Comparison of ENCODE assay signal across 10 mouse cellular contexts in genomic region chr7:44821666-44822448, GRCm38 (mm10). TPM values are rescaled to one million over a fixed set of nuclear protein-coding genes. Genes with fewer than 3 reads are reported as not detected.
DNase-seq lines count a peak whose midpoint lies in the region; ATAC-seq and TF ChIP-seq lines count a peak whose summit lies in the region.
"Had no signal": no experiment of that assay in that cellular context is flagged by ENCODE, and none has a peak within 500 bp of the region (broad histone marks: within the 10 kb centered on the region; RNA-seq: fewer than 3 reads in every experiment).

No protein-coding gene starts in this region.

- ATAC-seq in intestine, postnatal 0 days, result no peak
- no peak for ATAC-seq in intestine, embryonic 16.5 days
- ATAC-seq in megakaryocyte progenitor cell, adult 5-6 weeks (replicated peaks; ENCODE audit: poor library complexity), result peak; percentile 30; the same call in 1 of the 2 replicates
- ATAC-seq: hindbrain, embryonic 16.5 days had no signal

- no peaks in the 10 kb centered on the region for H3K27me3 ChIP-seq in intestine, postnatal 0 days (replicated peaks; ENCODE audit: control insufficient read depth, insufficient read depth, low read length)
- H3K27me3 ChIP-seq in intestine, embryonic 16.5 days (replicated peaks; ENCODE audit: control insufficient read depth, insufficient read depth, low read length), result no peaks in the 10 kb centered on the region
- H3K27me3 ChIP-seq: limb, embryonic 15.5 days had no signal

- H3K4me2 ChIP-seq in intestine, postnatal 0 days (replicated peaks; ENCODE audit: low read depth), result no peak overlapping the region
- no peak overlapping the region for H3K4me2 ChIP-seq in intestine, embryonic 16.5 days (ENCODE audit: low read depth, low read length)
- H3K4me2 ChIP-seq: limb, embryonic 15.5 days had no signal

- DNase-seq in adrenal gland, adult 18-20 months (ENCODE audit: low spot score in 2 of 2), result peak; percentile 1 to 14
- DNase-seq in adrenal gland, postnatal 36 days, result no peak
- DNase-seq in spleen, postnatal 10 days (ENCODE audit: low spot score in 2 of 2), result peak; percentile 4 to 34
- no peak for DNase-seq in spleen, adult 18-20 months
- no peak for DNase-seq in cerebellum, postnatal 36 days

- H3K9me3 ChIP-seq in intestine, postnatal 0 days (ENCODE audit: control insufficient read depth), result no peaks in the 10 kb centered on the region
- no peaks in the 10 kb centered on the region for H3K9me3 ChIP-seq in intestine, embryonic 16.5 days (ENCODE audit: control insufficient read depth, low read length)
- H3K9me3 ChIP-seq: limb, embryonic 15.5 days had no signal

- no peaks in the 10 kb centered on the region; the same call in 1 of the 2 replicates for H3K36me3 ChIP-seq in intestine, postnatal 0 days (ENCODE audit: control insufficient read depth, insufficient read depth)
- H3K36me3 ChIP-seq in intestine, embryonic 16.5 days (ENCODE audit: control insufficient read depth, insufficient read depth, low read length), result no peaks in the 10 kb centered on the region
- H3K36me3 ChIP-seq: limb, embryonic 15.5 days had no signal

- no peak overlapping the region for H3K4me3 ChIP-seq in intestine, postnatal 0 days (ENCODE audit: low read depth, low read length)
- H3K4me3 ChIP-seq in intestine, embryonic 16.5 days (ENCODE audit: low read length), result no peak overlapping the region
- H3K4me3 ChIP-seq: limb, embryonic 15.5 days had no signal

- WGBS in intestine, postnatal 0 days, result 78% methylated on average over 7 of the region's 7 CpGs
- 80% methylated on average over 7 of the region's 7 CpGs for WGBS in intestine, embryonic 16.5 days

- peaks cover 16% of the 10 kb centered on the region for H3K4me1 ChIP-seq in intestine, postnatal 0 days (replicated peaks; ENCODE audit: control insufficient read depth, insufficient read depth, low read length)
- peaks cover 42% of the 10 kb centered on the region for H3K4me1 ChIP-seq in intestine, embryonic 16.5 days (ENCODE audit: control insufficient read depth, insufficient read depth, low read length)

- no peak overlapping the region for H3K9ac ChIP-seq in intestine, postnatal 0 days (ENCODE audit: low read depth, low read length)
- no peak overlapping the region for H3K9ac ChIP-seq in intestine, embryonic 16.5 days (ENCODE audit: low read depth, low read length)
- H3K9ac ChIP-seq: limb, embryonic 15.5 days had no signal

- H3K27ac ChIP-seq in intestine, postnatal 0 days (ENCODE audit: low read depth, low read length), result no peak overlapping the region
- no peak overlapping the region for H3K27ac ChIP-seq in intestine, embryonic 16.5 days (ENCODE audit: low read length)
- H3K27ac ChIP-seq: limb, embryonic 15.5 days had no signal

- TF ChIP-seq CTCF in intestine, postnatal 0 days (IDR thresholded peaks at IDR 0.05; ENCODE audit: low read depth), result peak; percentile 48

RNA-seq across cellular contexts. Expression of gene Atf5, which starts 5.4 kb away (rescaled TPM):
- total RNA-seq in adrenal gland, adult 18-20 months (2021), result 100 to 1,000 TPM; 136 to 217 TPM
- 100 to 1,000 TPM; 135 to 151 TPM for total RNA-seq in adrenal gland, postnatal 36 days (2021)
- polyA plus RNA-seq in intestine, postnatal 0 days (2015; fragmentation: Nextera tagmentation; extraction: Ambion mirVana), result 6.5 and 6.6 TPM in 2 replicates
- polyA plus RNA-seq in intestine, embryonic 16.5 days (2015; fragmentation: Nextera tagmentation; extraction: Ambion mirVana), result 4.9 and 5.5 TPM in 2 replicates
- total RNA-seq in megakaryocyte progenitor cell, adult 5-6 weeks (2015), result 4.0 and 4.8 TPM in 2 replicates
- 1.5 and 1.9 TPM in 2 replicates for total RNA-seq in megakaryocyte progenitor cell, adult 5-6 weeks (2017)

RNA-seq across cellular contexts. Expression of gene Il4i1, which starts 5.7 kb away (rescaled TPM):
- total RNA-seq in adrenal gland, adult 18-20 months (2021), result 1 to 10 TPM; 1.6 to 2.6 TPM
- total RNA-seq in adrenal gland, postnatal 36 days (2021), result 1 to 10 TPM; 2.0 to 2.6 TPM
- 0.82 and 0.89 TPM in 2 replicates for polyA plus RNA-seq in intestine, postnatal 0 days (2015; fragmentation: Nextera tagmentation; extraction: Ambion mirVana)
- polyA plus RNA-seq in intestine, embryonic 16.5 days (2015; fragmentation: Nextera tagmentation; extraction: Ambion mirVana), result 1.5 and 1.8 TPM in 2 replicates
- 0.17 and 1.0 TPM in 2 replicates for total RNA-seq in megakaryocyte progenitor cell, adult 5-6 weeks (2015)
- 0.17 and 0.25 TPM in 2 replicates for total RNA-seq in megakaryocyte progenitor cell, adult 5-6 weeks (2017)

RNA-seq across cellular contexts. Expression of gene Nup62, which starts 6.0 kb away (rescaled TPM):
- 10 to 100 TPM; 48.5 to 52.7 TPM for total RNA-seq in adrenal gland, adult 18-20 months (2021)
- 10 to 100 TPM; 40.9 to 42.5 TPM for total RNA-seq in adrenal gland, postnatal 36 days (2021)
- polyA plus RNA-seq in intestine, postnatal 0 days (2015; fragmentation: Nextera tagmentation; extraction: Ambion mirVana), result 28.0 and 28.1 TPM in 2 replicates
- polyA plus RNA-seq in intestine, embryonic 16.5 days (2015; fragmentation: Nextera tagmentation; extraction: Ambion mirVana), result 78.7 and 87.8 TPM in 2 replicates
- total RNA-seq in megakaryocyte progenitor cell, adult 5-6 weeks (2015), result 39.8 and 47.3 TPM in 2 replicates
- 126 and 140 TPM in 2 replicates for total RNA-seq in megakaryocyte progenitor cell, adult 5-6 weeks (2017)

RNA-seq across cellular contexts. Expression of gene Akt1s1, which starts 26.9 kb away (rescaled TPM):
- total RNA-seq in adrenal gland, adult 18-20 months (2021), result 100 to 1,000 TPM in 1 of 2 experiments, 10 to 100 TPM in 1; 86.3 to 128 TPM
- 100 to 1,000 TPM; 108 to 118 TPM for total RNA-seq in adrenal gland, postnatal 36 days (2021)
- 71.6 and 76.5 TPM in 2 replicates for polyA plus RNA-seq in intestine, postnatal 0 days (2015; fragmentation: Nextera tagmentation; extraction: Ambion mirVana)
- polyA plus RNA-seq in intestine, embryonic 16.5 days (2015; fragmentation: Nextera tagmentation; extraction: Ambion mirVana), result 105 and 107 TPM in 2 replicates
- total RNA-seq in megakaryocyte progenitor cell, adult 5-6 weeks (2015), result 8.0 and 10.4 TPM in 2 replicates
- total RNA-seq in megakaryocyte progenitor cell, adult 5-6 weeks (2017), result 23.9 and 24.9 TPM in 2 replicates

RNA-seq across cellular contexts. Expression of gene Tbc1d17, which starts 27.0 kb away (rescaled TPM):
- 10 to 100 TPM; 48.1 to 60.2 TPM for total RNA-seq in adrenal gland, adult 18-20 months (2021)
- total RNA-seq in adrenal gland, postnatal 36 days (2021), result 10 to 100 TPM; 54.1 to 73.4 TPM
- polyA plus RNA-seq in intestine, postnatal 0 days (2015; fragmentation: Nextera tagmentation; extraction: Ambion mirVana), result 47.4 and 48.5 TPM in 2 replicates
- 73.6 and 77.9 TPM in 2 replicates for polyA plus RNA-seq in intestine, embryonic 16.5 days (2015; fragmentation: Nextera tagmentation; extraction: Ambion mirVana)
- total RNA-seq in megakaryocyte progenitor cell, adult 5-6 weeks (2015), result 15.2 and 19.2 TPM in 2 replicates
- 13.6 and 13.8 TPM in 2 replicates for total RNA-seq in megakaryocyte progenitor cell, adult 5-6 weeks (2017)

Comparison
In these comparisons a context has a peak if more than half of its experiments do, and no peak if none do; other contexts are left out.
1. DNase-seq: peak in adrenal gland, adult 18-20 months (2 of 2) and spleen, postnatal 10 days (2 of 2); none in adrenal gland, postnatal 36 days (0 of 2), spleen, adult 18-20 months (0 of 2) and cerebellum, postnatal 36 days (0 of 2).
2. RNA of gene Atf5, which starts 5.4 kb away (total RNA-seq): 136 to 217 TPM in adrenal gland, adult 18-20 months and 135 to 151 TPM in adrenal gland, postnatal 36 days; 1.5 to 4.8 TPM in megakaryocyte progenitor cell, adult 5-6 weeks; every median in the first group is over 10 times any median in the second.